Mouse (Mus musculus): ENCODE results near the gene Zfp36l2. TPM values are rescaled to one million over a fixed set of nuclear protein-coding genes. Genes with fewer than 3 reads are reported as not detected.
"Not testable (repeated sequence)": the region's sequence is repeated elsewhere in the genome, so short reads cannot be mapped to it uniquely, and the experiment has no call there.

The Zfp36l2 gene
- total and polyA plus RNA-seq, 3 experiments = 8.9 to 24.2 (median 9.0) TPM

- peaks cover 63 to 94% of the 10 kb centered on the region in 2 experiments for H3K36me3 ChIP-seq (replicated peaks in 1 of 2; ENCODE audit: control insufficient read depth in 1 of 2, insufficient read depth in 1 of 2, low read length in 1 of 2)
- no peaks in the 10 kb centered on the region for H3K79me2 ChIP-seq (replicated peaks; ENCODE audit: control insufficient read depth, extremely low read depth, insufficient read depth, poor library complexity, severe bottlenecking)
- no peak for DNase-seq (ENCODE audit: extremely low read depth)
- dilution Hi-C loops (cut with MboI; ENCODE audit: extremely low pct_ligation_motif_present, extremely low pct_unique_long_range_greater_than_20kb, low sequenced_read_pairs) (no loop called here), in situ Hi-C loops (cut with MboI; ENCODE audit: low pct_ligation_motif_present, low pct_unique_long_range_greater_than_20kb, low sequenced_read_pairs) (no loop called here)
- no peaks in the 10 kb centered on the region for H3K27me3 ChIP-seq (replicated peaks)
- H3K9ac ChIP-seq (ENCODE audit: insufficient read depth, low read depth) = no peak overlapping the region
- no peak overlapping the region for H3K4me2 ChIP-seq (ENCODE audit: insufficient read depth, low read depth, poor library complexity, severe bottlenecking)
- H3K27ac ChIP-seq (ENCODE audit: insufficient read depth, low read depth) = no peak overlapping the region
- H3K4me1 ChIP-seq (ENCODE audit: control insufficient read depth in 1 of 2, insufficient read depth in 2 of 2) = peaks cover 0 to 37% of the 10 kb centered on the region in 2 experiments; a peak in 2 of 4 replicates
- no peaks in the 10 kb centered on the region for H3K9me3 ChIP-seq (replicated peaks; ENCODE audit: low read length)
- H3K4me3 ChIP-seq (replicated peaks in 1 of 3; ENCODE audit: low read depth in 2 of 3, low read length in 2 of 3, poor library complexity in 1 of 3) = no peak overlapping the region
- no peak for TF ChIP-seq MAZ (IDR thresholded peaks at IDR 0.05; ENCODE audit: low read depth, low read length)
- TF ChIP-seq MAX (IDR thresholded peaks at IDR 0.05; ENCODE audit: low read length) = no peak
- no peak for TF ChIP-seq ZMIZ1 (IDR thresholded peaks at IDR 0.05; ENCODE audit: low read depth, low read length)
- TF ChIP-seq CTCF (conservative IDR thresholded peaks at IDR 0.05 in 1 of 2, IDR thresholded peaks at IDR 0.05 in 1 of 2; ENCODE audit: low read depth in 2 of 2, low read length in 2 of 2) = no peak
- no peak for TF ChIP-seq RAD21 (IDR thresholded peaks at IDR 0.05; ENCODE audit: low read depth, low read length)
- no peak for TF ChIP-seq KAT2A (IDR thresholded peaks at IDR 0.05; ENCODE audit: insufficient replicate concordance, low read length)
Observed at GRCm38 (mm10) chr17:84226231-84226630, 38.5 kb upstream of the Zfp36l2 start.

GRCm38 (mm10) chr17:84224217-84224887 lies 36.6 kb upstream of the Zfp36l2 start:
- Histone ChIP-seq H3K9me3 (replicated peaks; ENCODE audit: low read length) (no peaks in the 10 kb centered on the region), H3K4me1 (ENCODE audit: control insufficient read depth in 1 of 2, insufficient read depth in 2 of 2) (peaks cover 0 to 24% of the 10 kb centered on the region in 2 experiments; a peak in 2 of 4 replicates), H3K36me3 (replicated peaks in 1 of 2; ENCODE audit: control insufficient read depth in 1 of 2, insufficient read depth in 1 of 2, low read length in 1 of 2) (peaks cover 63 to 97% of the 10 kb centered on the region in 2 experiments), H3K79me2 (replicated peaks; ENCODE audit: control insufficient read depth, extremely low read depth, insufficient read depth, poor library complexity, severe bottlenecking) (no peaks in the 10 kb centered on the region), H3K4me2 (ENCODE audit: insufficient read depth, low read depth, poor library complexity, severe bottlenecking) (no peak overlapping the region), H3K27me3 (replicated peaks) (no peaks in the 10 kb centered on the region), H3K4me3 (replicated peaks in 1 of 3; ENCODE audit: low read depth in 2 of 3, low read length in 2 of 3, poor library complexity in 1 of 3) (no peak overlapping the region), H3K9ac (ENCODE audit: insufficient read depth, low read depth) (no peak overlapping the region), H3K27ac (ENCODE audit: insufficient read depth, low read depth) (no peak overlapping the region; the same call in 1 of the 2 replicates)
- in situ Hi-C loops (cut with MboI; ENCODE audit: low pct_ligation_motif_present, low pct_unique_long_range_greater_than_20kb, low sequenced_read_pairs) = no loop called here
- dilution Hi-C loops (cut with MboI; ENCODE audit: extremely low pct_ligation_motif_present, extremely low pct_unique_long_range_greater_than_20kb, low sequenced_read_pairs) = no loop called here
- no peak for TF ChIP-seq USF1 (IDR thresholded peaks at IDR 0.05; ENCODE audit: low read depth, low read length)
- no peak for TF ChIP-seq POLR2AphosphoS2 (IDR thresholded peaks at IDR 0.05; ENCODE audit: low read depth, low read length)
- no peak for TF ChIP-seq BHLHE40 (IDR thresholded peaks at IDR 0.05; ENCODE audit: low read depth, low read length)
- no peak for TF ChIP-seq MAZ (IDR thresholded peaks at IDR 0.05; ENCODE audit: low read depth, low read length)
- TF ChIP-seq GABPA (IDR thresholded peaks at IDR 0.05; ENCODE audit: insufficient replicate concordance, low read depth, low read length) = no peak
- no peak for TF ChIP-seq NELFE (IDR thresholded peaks at IDR 0.05; ENCODE audit: low read depth, low read length)
- no peak for TF ChIP-seq ZNF384 (IDR thresholded peaks at IDR 0.05; ENCODE audit: low read depth, low read length)
- no peak for TF ChIP-seq KAT2A (IDR thresholded peaks at IDR 0.05; ENCODE audit: insufficient replicate concordance, low read length)
- no peak for TF ChIP-seq NRF1 (IDR thresholded peaks at IDR 0.05; ENCODE audit: low read depth, low read length)
- no peak for TF ChIP-seq UBTF (IDR thresholded peaks at IDR 0.05; ENCODE audit: low read depth, low read length)
- no peak for DNase-seq (ENCODE audit: extremely low read depth)

- H3K36me3 ChIP-seq (replicated peaks in 1 of 2; ENCODE audit: control insufficient read depth in 1 of 2, insufficient read depth in 1 of 2, low read length in 1 of 2) = peaks cover 43 to 88% of the 10 kb centered on the region in 2 experiments
Observed at GRCm38 (mm10) chr17:84218841-84219240, 31.1 kb upstream of the Zfp36l2 start.

More at GRCm38 (mm10) chr17:84218841-84219240, 31.1 kb upstream of the Zfp36l2 start:
- in situ Hi-C loops (cut with MboI; ENCODE audit: low pct_ligation_motif_present, low pct_unique_long_range_greater_than_20kb, low sequenced_read_pairs); dilution Hi-C loops (cut with MboI; ENCODE audit: extremely low pct_ligation_motif_present, extremely low pct_unique_long_range_greater_than_20kb, low sequenced_read_pairs); DNase-seq (ENCODE audit: extremely low read depth); H3K27ac ChIP-seq (ENCODE audit: insufficient read depth, low read depth); H3K79me2 ChIP-seq (replicated peaks; ENCODE audit: control insufficient read depth, extremely low read depth, insufficient read depth, poor library complexity, severe bottlenecking); H3K4me3 ChIP-seq (replicated peaks in 1 of 3; ENCODE audit: low read depth in 2 of 3, low read length in 2 of 3, poor library complexity in 1 of 3); H3K27me3 ChIP-seq (replicated peaks); H3K9me3 ChIP-seq (replicated peaks; ENCODE audit: low read length); H3K4me2 ChIP-seq (ENCODE audit: insufficient read depth, low read depth, poor library complexity, severe bottlenecking); H3K9ac ChIP-seq (ENCODE audit: insufficient read depth, low read depth); H3K4me1 ChIP-seq (ENCODE audit: control insufficient read depth in 1 of 2, insufficient read depth in 2 of 2): not testable (repeated sequence)
